Mouse (Mus musculus) liver, embryonic 12.5 days (tissue): ENCODE data around the gene Rnf146. TPM values are rescaled to one million over a fixed set of nuclear protein-coding genes. Genes with fewer than 3 reads are reported as not detected.
A peak's percentile ranks its signal among the peaks of the same experiment; 100 is the strongest.
"Not testable (repeated sequence)": the region's sequence is repeated elsewhere in the genome, so short reads cannot be mapped to it uniquely, and the experiment has no call there.

Experiments
- ATAC-seq: fragments of 200-750 bp; cut with Nextera tagmentation; 2 replicates; pipeline ENCODE4 v1.8.0; 2017; ENCODE audit warnings: moderate number of reproducible peaks, mild to moderate bottlenecking, moderate library complexity
- H3K27ac ChIP-seq: fragments of 300-500 bp; sonication (generic); 2 replicates; pipeline ENCODE4 v1.5.1; 2016; ENCODE audit warnings: mild to moderate bottlenecking
- H3K27me3 ChIP-seq: fragments of 300-500 bp; sonication (generic); replicated peaks from 2 replicates; pipeline ENCODE4 v1.6.1; 2016; ENCODE audit warnings: mild to moderate bottlenecking, moderate library complexity
- H3K36me3 ChIP-seq: fragments of 300-500 bp; sonication (generic); 2 replicates; pipeline ENCODE4 v1.6.1; 2016; ENCODE audit warnings: mild to moderate bottlenecking, moderate library complexity
- H3K4me1 ChIP-seq: fragments of 300-500 bp; sonication (generic); 2 replicates; pipeline ENCODE4 v1.6.1; 2016
- H3K4me2 ChIP-seq: fragments of 300-500 bp; sonication (generic); 2 replicates; pipeline ENCODE4 v1.6.1; 2016; ENCODE audit warnings: mild to moderate bottlenecking, moderate library complexity
- H3K4me3 ChIP-seq: fragments of 300-500 bp; sonication (generic); 2 replicates; pipeline ENCODE4 v1.5.1; 2016; ENCODE audit warnings: mild to moderate bottlenecking, moderate library complexity
- H3K9ac ChIP-seq: fragments of 300-500 bp; sonication (generic); 2 replicates; pipeline ENCODE4 v1.6.1; 2016; ENCODE audit warnings: mild to moderate bottlenecking, moderate library complexity
- H3K9me3 ChIP-seq: fragments of 300-500 bp; sonication (generic); replicated peaks from 2 replicates; pipeline ENCODE4 v1.6.1; 2016; ENCODE audit warnings: mild to moderate bottlenecking, moderate library complexity
- WGBS: fragments of 180-500 bp; shearing (Covaris S2); methylation state at CpG from one replicate; pipeline ENCODE4 v1.1.7; 2016; ENCODE audit not compliant: insufficient replicate concordance; 5-methylcytosine and 5-hydroxymethylcytosine counted together
- polyA plus RNA-seq: library from polyadenylated mRNA; unstranded; fragments of >200 nt; fragmentation: Nextera tagmentation; extraction: Ambion mirVana; gene quantifications from 2 replicates; pipeline ENCODE4 v1.2.1, GENCODE M21; 2016

Gene Rnf146
- polyA plus RNA-seq = 17.5 and 18.7 TPM in 2 replicates

DNA sequence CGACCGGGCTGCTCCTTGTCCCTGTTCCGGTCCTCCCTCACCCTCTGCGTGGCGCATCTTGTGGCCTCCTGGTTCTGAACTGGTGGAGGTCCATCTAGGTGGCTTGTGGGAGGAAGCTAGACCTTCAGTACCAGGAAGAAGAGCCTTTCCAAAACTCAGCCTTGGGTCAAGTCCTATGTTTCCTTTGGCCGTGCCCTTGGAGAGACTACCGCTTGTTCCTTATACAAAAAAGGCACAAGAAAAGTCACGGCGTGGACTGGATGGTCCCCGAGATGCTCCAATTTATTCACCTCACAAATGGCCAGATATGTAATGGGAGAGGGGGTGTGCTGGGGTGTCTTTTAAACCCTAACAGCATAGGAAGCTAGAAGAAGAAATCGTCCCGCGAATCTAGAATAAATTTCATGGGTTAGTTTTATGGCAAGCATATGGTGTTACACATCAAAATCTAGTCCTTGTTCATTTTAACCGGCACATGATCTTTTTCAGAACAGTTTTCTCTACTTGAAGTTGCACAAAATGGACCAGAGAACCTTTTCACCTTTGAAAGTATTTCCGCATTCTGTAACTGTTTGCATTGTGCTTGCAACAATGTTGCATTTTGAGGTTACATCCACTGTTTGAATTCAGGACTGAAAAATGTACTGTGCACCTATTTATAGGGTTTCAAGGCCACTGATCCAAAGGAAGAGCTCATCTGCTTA, at the start of gene Rnf146:
TSS of gene Rnf146 (minus strand) at position 246 of the 704 bp plus-strand sequence.
- 5% methylated on average over 15 of the region's 15 CpGs for WGBS
- H3K9me3 ChIP-seq = no peaks in the 10 kb centered on the region
- peak within 1 kb of the TSS; percentile 90 for H3K9ac ChIP-seq
- no peak for ATAC-seq
- H3K27ac ChIP-seq = peak within 1 kb of the TSS; percentile 97
- H3K4me1 ChIP-seq = peaks cover 26% of the 10 kb centered on the region
- peak within 1 kb of the TSS; percentile 86 for H3K4me3 ChIP-seq
- peak within 1 kb of the TSS; percentile 85 for H3K4me2 ChIP-seq
- no peaks in the 10 kb centered on the region for H3K27me3 ChIP-seq
- H3K36me3 ChIP-seq = no peaks in the 10 kb centered on the region

DNA sequence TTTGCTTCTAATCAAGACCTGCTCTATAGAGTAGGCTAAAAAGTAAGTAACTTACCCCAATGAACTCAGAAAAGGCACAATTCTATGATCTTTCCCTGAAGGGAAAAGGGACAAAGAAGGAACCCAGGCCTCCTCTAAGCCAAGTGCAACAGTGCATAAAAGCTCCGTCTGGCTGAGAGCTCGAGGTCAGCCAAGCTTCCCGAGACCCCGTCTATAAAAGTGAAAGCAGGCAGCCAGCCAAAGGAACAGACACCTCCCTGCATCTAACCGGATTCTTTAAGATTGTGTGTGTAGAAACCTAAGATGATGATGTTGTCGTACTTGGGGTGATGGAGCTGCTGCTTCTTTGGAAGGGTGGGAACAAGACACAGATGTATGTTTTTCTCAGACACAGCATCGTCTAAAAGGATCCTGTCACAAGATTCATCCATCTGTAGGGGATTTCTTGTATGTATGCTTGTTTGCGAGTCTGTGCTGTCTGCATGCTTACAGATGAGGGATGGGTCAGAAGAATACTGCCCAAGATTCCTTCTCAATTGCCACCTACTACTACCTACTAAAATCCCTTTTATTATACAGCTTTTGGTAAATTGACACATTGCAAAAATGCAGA, 40.5 kb upstream of the Rnf146 start:
- no peaks in the 10 kb centered on the region for H3K9me3 ChIP-seq
- WGBS = 57% methylated on average over 8 of the region's 8 CpGs
- no peak overlapping the region for H3K4me2 ChIP-seq
- H3K27me3 ChIP-seq = no peaks in the 10 kb centered on the region
- no peak overlapping the region for H3K4me3 ChIP-seq
- H3K4me1 ChIP-seq = no peaks in the 10 kb centered on the region
- H3K9ac ChIP-seq = no peak overlapping the region
- ATAC-seq = no peak
- H3K27ac ChIP-seq = no peak overlapping the region
- no peaks in the 10 kb centered on the region for H3K36me3 ChIP-seq

DNA sequence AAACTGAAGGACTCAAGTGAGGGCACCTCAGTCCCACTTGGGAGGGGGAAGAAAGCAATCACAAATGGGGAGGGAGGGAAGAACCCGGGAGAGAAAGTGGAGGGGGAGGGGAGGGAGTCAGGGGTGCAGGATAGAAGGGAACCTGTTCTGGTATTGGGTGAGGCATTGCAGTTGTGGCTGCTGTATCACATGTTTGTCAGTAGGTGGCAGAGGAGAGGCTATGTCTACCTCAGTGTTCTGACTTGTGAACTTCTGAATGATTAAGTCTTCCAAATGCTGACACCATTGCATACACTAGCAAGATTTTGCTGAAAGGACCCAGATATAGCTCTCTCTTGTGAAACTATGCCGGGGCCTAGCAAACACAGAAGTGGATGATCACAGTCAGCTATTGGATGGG, 32.6 kb upstream of the Rnf146 start:
- H3K27me3 ChIP-seq, H3K9ac ChIP-seq, H3K36me3 ChIP-seq, H3K27ac ChIP-seq, ATAC-seq, H3K4me3 ChIP-seq, H3K4me2 ChIP-seq, H3K9me3 ChIP-seq, H3K4me1 ChIP-seq: not testable (repeated sequence)
- 41% methylated on average over 2 of the region's 2 CpGs for WGBS

GRCm38 (mm10) chr10:29381558-29381957, 19.3 kb upstream of the Rnf146 start:
- Histone ChIP-seq H3K4me2 (no peak overlapping the region), H3K9me3 (no peaks in the 10 kb centered on the region), H3K4me3 (no peak overlapping the region), H3K9ac (no peak overlapping the region), H3K36me3 (no peaks in the 10 kb centered on the region), H3K27me3 (no peaks in the 10 kb centered on the region), H3K4me1 (no peaks in the 10 kb centered on the region), H3K27ac (no peak overlapping the region)
- ATAC-seq = no peak
- WGBS = 64% methylated on average over 2 of the region's 2 CpGs

DNA sequence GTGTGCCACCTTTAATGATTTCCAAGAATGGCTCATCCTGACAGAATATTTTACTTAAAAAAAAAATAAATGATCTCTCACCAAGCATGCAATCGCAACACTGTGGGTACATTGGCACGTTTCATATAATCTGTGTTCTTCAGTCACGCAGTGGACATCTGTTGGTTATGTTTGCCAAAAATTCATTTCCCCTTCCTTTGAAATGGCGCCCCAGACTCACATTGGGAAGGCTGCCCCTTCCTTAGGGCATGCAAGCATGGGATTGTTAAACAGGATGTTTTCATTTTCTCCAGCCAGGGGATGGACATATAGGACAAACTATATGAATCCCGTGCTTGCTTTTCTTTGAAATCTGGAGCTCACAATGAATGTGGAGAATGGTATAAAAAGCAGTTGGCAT, 11.8 kb upstream of the Rnf146 start:
- no peaks in the 10 kb centered on the region for H3K4me1 ChIP-seq
- H3K9me3 ChIP-seq = no peaks in the 10 kb centered on the region
- no peak overlapping the region for H3K4me2 ChIP-seq
- no peak overlapping the region for H3K4me3 ChIP-seq
- H3K36me3 ChIP-seq = no peaks in the 10 kb centered on the region
- H3K9ac ChIP-seq = no peak overlapping the region
- H3K27me3 ChIP-seq = no peaks in the 10 kb centered on the region
- no peak for ATAC-seq
- H3K27ac ChIP-seq = no peak overlapping the region
- 72% methylated on average over 5 of the region's 5 CpGs for WGBS

DNA sequence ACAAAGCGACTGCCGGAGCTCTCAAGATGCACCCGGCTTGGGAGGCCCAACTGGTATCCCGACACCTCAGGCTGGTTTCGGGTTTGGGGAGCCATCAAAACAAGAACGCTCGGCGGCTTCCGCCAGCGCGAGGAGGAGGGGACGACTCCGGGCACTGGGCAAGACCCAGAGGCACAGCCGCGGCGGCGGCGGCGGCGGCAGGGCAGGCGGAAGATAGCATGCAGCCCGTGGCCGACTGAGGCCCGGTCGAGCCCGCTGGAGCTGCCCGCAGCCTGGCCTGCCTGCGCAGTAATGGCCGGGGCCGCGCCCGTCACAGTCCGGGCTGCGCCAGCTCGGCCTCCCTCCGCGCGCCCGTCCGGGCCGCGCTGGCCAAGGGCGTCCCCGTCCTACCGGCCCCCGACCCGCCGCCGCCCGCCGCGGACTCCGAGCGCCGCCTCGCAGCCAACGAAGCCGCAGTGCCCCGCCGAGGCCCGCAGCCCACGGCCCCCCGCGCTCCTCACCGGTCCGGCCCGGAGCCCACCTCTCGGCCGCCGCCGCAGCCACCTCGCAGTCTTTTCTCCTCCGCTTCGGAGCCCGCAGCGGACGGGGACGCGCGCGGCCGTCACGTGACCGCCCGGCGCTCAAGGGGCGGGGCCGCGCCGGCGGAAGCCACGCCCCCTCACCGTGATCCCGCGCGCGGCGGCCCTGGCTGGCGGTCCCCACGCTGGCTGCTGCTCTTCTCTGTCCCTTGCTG, 612 bp downstream of the Rnf146 start:
- Histone ChIP-seq H3K4me1 (peaks cover 34% of the 10 kb centered on the region), H3K27ac (peak overlapping the region; percentile 97), H3K9ac (peak overlapping the region; percentile 90), H3K4me2 (peak overlapping the region; percentile 85), H3K36me3 (no peaks in the 10 kb centered on the region), H3K27me3 (no peaks in the 10 kb centered on the region), H3K4me3 (peak overlapping the region; percentile 86), H3K9me3 (no peaks in the 10 kb centered on the region)
- WGBS = under 1% methylated on average over 97 of the region's 100 CpGs
- peak; percentile 97 for ATAC-seq

DNA sequence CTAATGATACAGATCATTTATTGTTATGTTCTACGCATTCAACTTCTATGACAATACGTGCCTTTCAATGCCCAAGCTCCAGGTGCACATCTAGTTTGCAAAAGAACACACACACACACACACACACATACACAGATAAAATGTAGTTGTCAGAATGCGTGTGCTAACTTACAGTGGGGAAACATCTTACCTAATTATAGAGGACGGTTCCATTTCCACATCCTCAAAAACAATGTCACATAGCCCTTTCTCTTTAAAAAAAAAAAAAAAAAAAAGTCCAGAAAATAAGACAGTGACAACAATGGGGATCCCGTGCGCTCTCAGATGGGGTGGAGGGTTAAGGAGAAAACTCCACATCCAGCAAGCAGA, 1.2 kb downstream of the Rnf146 start:
- no peaks in the 10 kb centered on the region for H3K36me3 ChIP-seq
- 7% methylated on average over 6 of the region's 6 CpGs for WGBS
- H3K4me2 ChIP-seq = peak overlapping the region; percentile 85
- H3K9me3 ChIP-seq = no peaks in the 10 kb centered on the region
- H3K27ac ChIP-seq = peak overlapping the region; percentile 97
- H3K27me3 ChIP-seq = no peaks in the 10 kb centered on the region
- peak overlapping the region; percentile 90 for H3K9ac ChIP-seq
- peak overlapping the region; percentile 86 for H3K4me3 ChIP-seq
- no peak for ATAC-seq
- peaks cover 36% of the 10 kb centered on the region for H3K4me1 ChIP-seq

DNA sequence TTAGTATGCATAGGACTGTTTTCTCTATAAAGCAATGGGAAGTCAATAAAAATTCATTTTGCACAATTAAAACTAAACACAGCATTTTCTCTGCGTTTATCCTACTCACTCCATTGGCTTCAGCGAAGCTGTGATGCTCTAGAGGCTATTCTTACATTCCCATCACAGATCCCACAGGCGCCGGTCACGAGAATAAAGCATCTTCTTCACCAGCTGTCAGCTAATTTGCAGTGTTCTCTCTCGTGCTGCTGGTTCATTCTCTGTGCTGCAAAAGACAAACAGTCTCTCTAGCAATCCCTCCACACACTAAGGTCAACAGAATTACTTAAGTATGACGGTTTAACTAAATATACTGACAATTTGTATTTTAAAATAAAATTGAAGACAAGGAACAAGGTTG, 8.1 kb downstream of the Rnf146 start:
- peaks cover 15% of the 10 kb centered on the region for H3K4me1 ChIP-seq
- no peak overlapping the region for H3K9ac ChIP-seq
- ATAC-seq = no peak
- H3K27me3 ChIP-seq = no peaks in the 10 kb centered on the region
- whole genome bisulfite sequencing = 87% methylated on average over 7 of the region's 7 CpGs
- no peaks in the 10 kb centered on the region for H3K9me3 ChIP-seq
- H3K4me3 ChIP-seq = no peak overlapping the region
- H3K36me3 ChIP-seq = peaks cover 40% of the 10 kb centered on the region
- H3K27ac ChIP-seq = no peak overlapping the region
- no peak overlapping the region for H3K4me2 ChIP-seq

- WGBS = 55% methylated on average over 3 of the region's 3 CpGs
Observed at GRCm38 (mm10) chr10:29352575-29352974, 9.7 kb downstream of the Rnf146 start.

DNA sequence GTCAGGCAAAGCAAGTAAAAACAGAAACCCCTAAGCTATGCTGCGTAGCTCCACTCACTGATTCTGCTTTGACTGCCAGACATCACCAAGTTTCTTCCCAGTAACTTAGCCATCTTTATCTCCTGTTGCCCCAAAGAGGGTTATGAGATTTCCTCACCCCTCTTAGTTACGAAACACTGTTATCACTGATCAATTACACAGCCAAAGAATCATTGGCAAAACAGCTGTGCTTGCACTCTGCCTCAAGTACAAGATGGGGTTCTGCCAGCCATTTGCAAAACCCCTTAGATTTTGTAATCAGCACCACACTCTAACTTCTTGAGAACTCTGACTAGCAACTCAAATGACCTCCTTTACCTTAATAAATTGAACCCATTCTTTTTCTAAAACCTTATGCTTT, 10.8 kb downstream of the Rnf146 start:
- Histone ChIP-seq H3K4me1 (no peaks in the 10 kb centered on the region), H3K36me3 (peaks cover 61% of the 10 kb centered on the region), H3K9ac (no peak overlapping the region), H3K27ac (no peak overlapping the region), H3K4me2 (no peak overlapping the region), H3K27me3 (no peaks in the 10 kb centered on the region), H3K4me3 (no peak overlapping the region), H3K9me3 (no peaks in the 10 kb centered on the region)
- WGBS = 81% methylated on average over 2 of the region's 2 CpGs
- ATAC-seq = no peak

More at GRCm38 (mm10) chr10:29352575-29352974, 9.7 kb downstream of the Rnf146 start:
- peaks cover 49% of the 10 kb centered on the region for H3K36me3 ChIP-seq
- H3K4me1 ChIP-seq = peaks cover 12% of the 10 kb centered on the region
- no peak overlapping the region for H3K9ac ChIP-seq
- no peaks in the 10 kb centered on the region for H3K27me3 ChIP-seq
- H3K9me3 ChIP-seq = no peaks in the 10 kb centered on the region
- H3K4me3 ChIP-seq = no peak overlapping the region
- ATAC-seq = no peak
- no peak overlapping the region for H3K4me2 ChIP-seq
- no peak overlapping the region for H3K27ac ChIP-seq

- Histone ChIP-seq H3K36me3 (peaks cover 72% of the 10 kb centered on the region), H3K4me3 (no peak overlapping the region), H3K4me2 (no peak overlapping the region), H3K4me1 (no peaks in the 10 kb centered on the region), H3K27me3 (no peaks in the 10 kb centered on the region), H3K9me3 (no peaks in the 10 kb centered on the region), H3K27ac (no peak overlapping the region), H3K9ac (no peak overlapping the region)
- 88% methylated on average over 7 of the region's 7 CpGs for WGBS
- no peak for ATAC-seq
Observed at GRCm38 (mm10) chr10:29346638-29347037, 15.6 kb downstream of the Rnf146 start.

DNA sequence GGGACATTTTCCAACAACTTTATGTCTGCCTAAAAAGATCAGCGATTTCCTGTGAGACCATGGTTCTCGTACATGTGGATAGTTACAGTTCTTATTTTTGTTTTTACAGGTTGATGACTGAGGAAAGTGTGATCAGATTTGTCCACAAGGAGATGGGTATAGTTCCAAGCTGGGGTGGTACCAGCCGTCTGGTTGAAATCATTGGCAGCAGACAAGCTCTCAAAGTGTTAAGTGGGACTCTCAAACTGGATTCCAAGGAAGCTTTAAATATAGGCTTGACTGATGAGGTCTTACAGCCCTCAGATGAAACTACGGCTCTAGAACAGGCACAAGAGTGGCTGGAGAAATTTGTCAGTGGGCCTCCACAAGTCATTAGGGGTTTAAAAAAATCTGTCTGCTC, 18.0 kb downstream of the Rnf146 start:
- H3K27ac ChIP-seq = no peak overlapping the region
- H3K4me3 ChIP-seq = no peak overlapping the region
- H3K9me3 ChIP-seq = no peaks in the 10 kb centered on the region
- no peak overlapping the region for H3K4me2 ChIP-seq
- H3K27me3 ChIP-seq = no peaks in the 10 kb centered on the region
- no peak for ATAC-seq
- 88% methylated on average over 4 of the region's 4 CpGs for WGBS
- H3K4me1 ChIP-seq = no peaks in the 10 kb centered on the region
- no peak overlapping the region for H3K9ac ChIP-seq
- H3K36me3 ChIP-seq = peaks cover 59% of the 10 kb centered on the region
